Mouse (Mus musculus): ENCODE measurements around the gene Gm10188. TPM values are rescaled to one million over a fixed set of nuclear protein-coding genes. Genes with fewer than 3 reads are reported as not detected.

Gene Gm10188
- polyA plus RNA-seq, 2 experiments, result not detected

- Histone ChIP-seq H3K27ac (no peak overlapping the region), H3K36me3 (replicated peaks; ENCODE audit: control insufficient read depth, insufficient read depth, low read depth) (no peaks in the 10 kb centered on the region), H3K4me2 (ENCODE audit: low read depth) (no peak overlapping the region), H3K4me1 (replicated peaks; ENCODE audit: control insufficient read depth in 2 of 2, insufficient read depth in 2 of 2, low read length in 1 of 2) (peaks cover 15 to 18% of the 10 kb centered on the region in 2 experiments), H3K9me3 (ENCODE audit: control insufficient read depth, low read length) (no peaks in the 10 kb centered on the region), H3K27me3 (ENCODE audit: control insufficient read depth, insufficient read depth, low read length) (no peaks in the 10 kb centered on the region), H3K4me3 (ENCODE audit: insufficient read depth in 1 of 2, low read depth in 2 of 2, low read length in 2 of 2) (no peak overlapping the region), H3K9ac (replicated peaks) (no peak overlapping the region)
- WGBS (ENCODE audit: insufficient replicate concordance), result 61% methylated on average over 2 of the region's 2 CpGs
- ATAC-seq (ENCODE audit: insufficient read depth) (no peak), DNase-seq (ENCODE audit: low read depth in 3 of 3, low spot score in 3 of 3) (no peak)
- TF ChIP-seq CTCF (IDR thresholded peaks at IDR 0.05; ENCODE audit: low read depth) (no peak), EP300 (IDR thresholded peaks at IDR 0.05; ENCODE audit: low read depth) (no peak)
These were observed 38.4 kb upstream of the Gm10188 start for GRCm38 (mm10) chr1:132267959-132268358.

- Histone ChIP-seq H3K4me2 (ENCODE audit: low read depth) (no peak overlapping the region), H3K27me3 (ENCODE audit: control insufficient read depth, insufficient read depth, low read length) (no peaks in the 10 kb centered on the region), H3K9ac (replicated peaks) (no peak overlapping the region), H3K9me3 (ENCODE audit: control insufficient read depth, low read length) (no peaks in the 10 kb centered on the region), H3K4me1 (replicated peaks; ENCODE audit: control insufficient read depth in 2 of 2, insufficient read depth in 2 of 2, low read length in 1 of 2) (peaks cover 15 to 18% of the 10 kb centered on the region in 2 experiments), H3K36me3 (replicated peaks; ENCODE audit: control insufficient read depth, insufficient read depth, low read depth) (no peaks in the 10 kb centered on the region), H3K4me3 (ENCODE audit: insufficient read depth in 1 of 2, low read depth in 2 of 2, low read length in 2 of 2) (no peak overlapping the region), H3K27ac (no peak overlapping the region)
- TF ChIP-seq EP300 (IDR thresholded peaks at IDR 0.05; ENCODE audit: low read depth) (no peak), CTCF (IDR thresholded peaks at IDR 0.05; ENCODE audit: low read depth) (no peak)
- WGBS (ENCODE audit: insufficient replicate concordance), result 43% methylated on average over 8 of the region's 8 CpGs
- ATAC-seq (ENCODE audit: insufficient read depth), result no peak
- no peak for DNase-seq (ENCODE audit: low read depth in 3 of 3, low spot score in 3 of 3)
These were observed 37.4 kb upstream of the Gm10188 start for GRCm38 (mm10) chr1:132266791-132267557.

- H3K27ac ChIP-seq, result no peak overlapping the region
- no peak overlapping the region for H3K4me2 ChIP-seq (ENCODE audit: low read depth)
- H3K27me3 ChIP-seq (ENCODE audit: control insufficient read depth, insufficient read depth, low read length), result no peaks in the 10 kb centered on the region
- TF ChIP-seq EP300 (IDR thresholded peaks at IDR 0.05; ENCODE audit: low read depth), result no peak
- TF ChIP-seq CTCF (IDR thresholded peaks at IDR 0.05; ENCODE audit: low read depth), result no peak
- H3K4me3 ChIP-seq (ENCODE audit: insufficient read depth in 1 of 2, low read depth in 2 of 2, low read length in 2 of 2), result no peak overlapping the region
- H3K9me3 ChIP-seq (ENCODE audit: control insufficient read depth, low read length), result no peaks in the 10 kb centered on the region
- ATAC-seq (ENCODE audit: insufficient read depth) (no peak), DNase-seq (ENCODE audit: low read depth in 3 of 3, low spot score in 3 of 3) (no peak)
- H3K36me3 ChIP-seq (replicated peaks; ENCODE audit: control insufficient read depth, insufficient read depth, low read depth), result no peaks in the 10 kb centered on the region
- peaks cover 15 to 18% of the 10 kb centered on the region in 2 experiments for H3K4me1 ChIP-seq (replicated peaks; ENCODE audit: control insufficient read depth in 2 of 2, insufficient read depth in 2 of 2, low read length in 1 of 2)
- 71% methylated on average over 10 of the region's 10 CpGs for WGBS (ENCODE audit: insufficient replicate concordance)
- no peak overlapping the region for H3K9ac ChIP-seq (replicated peaks)
These were observed 36.4 kb upstream of the Gm10188 start for GRCm38 (mm10) chr1:132265936-132266335.

GRCm38 (mm10) chr1:132265211-132265859, 35.8 kb upstream of the Gm10188 start:
- no peak for ATAC-seq (ENCODE audit: insufficient read depth)
- no peak overlapping the region; the same call in 1 of the 2 replicates for H3K4me2 ChIP-seq (ENCODE audit: low read depth)

GRCm38 (mm10) chr1:132264577-132264976, 35.0 kb upstream of the Gm10188 start:
- H3K9ac ChIP-seq (replicated peaks), result no peak overlapping the region
- H3K9me3 ChIP-seq (ENCODE audit: control insufficient read depth, low read length), result no peaks in the 10 kb centered on the region
- peak; percentile 60 to 76 (median 64) for DNase-seq (ENCODE audit: low read depth in 3 of 3, low spot score in 3 of 3)
- H3K4me3 ChIP-seq (ENCODE audit: insufficient read depth in 1 of 2, low read depth in 2 of 2, low read length in 2 of 2), result no peak overlapping the region
- TF ChIP-seq CTCF (IDR thresholded peaks at IDR 0.05; ENCODE audit: low read depth) (no peak), EP300 (IDR thresholded peaks at IDR 0.05; ENCODE audit: low read depth) (peak; percentile 29; the same call in 1 of the 2 replicates)
- 27% methylated on average over 7 of the region's 7 CpGs for WGBS (ENCODE audit: insufficient replicate concordance)
- peaks cover 15 to 18% of the 10 kb centered on the region in 2 experiments for H3K4me1 ChIP-seq (replicated peaks; ENCODE audit: control insufficient read depth in 2 of 2, insufficient read depth in 2 of 2, low read length in 1 of 2)
- no peaks in the 10 kb centered on the region for H3K27me3 ChIP-seq (ENCODE audit: control insufficient read depth, insufficient read depth, low read length)
- ATAC-seq (ENCODE audit: insufficient read depth), result peak; percentile 96
- peak overlapping the region; percentile 35; the same call in 1 of the 2 replicates for H3K4me2 ChIP-seq (ENCODE audit: low read depth)
- H3K27ac ChIP-seq, result no peak overlapping the region
- no peaks in the 10 kb centered on the region for H3K36me3 ChIP-seq (replicated peaks; ENCODE audit: control insufficient read depth, insufficient read depth, low read depth)

More at GRCm38 (mm10) chr1:132265211-132265859, 35.8 kb upstream of the Gm10188 start:
- Histone ChIP-seq H3K9ac (replicated peaks) (no peak overlapping the region), H3K27ac (no peak overlapping the region; the same call in 1 of the 2 replicates), H3K36me3 (replicated peaks; ENCODE audit: control insufficient read depth, insufficient read depth, low read depth) (no peaks in the 10 kb centered on the region), H3K9me3 (ENCODE audit: control insufficient read depth, low read length) (no peaks in the 10 kb centered on the region), H3K4me1 (replicated peaks; ENCODE audit: control insufficient read depth in 2 of 2, insufficient read depth in 2 of 2, low read length in 1 of 2) (peaks cover 15 to 18% of the 10 kb centered on the region in 2 experiments), H3K4me3 (ENCODE audit: insufficient read depth in 1 of 2, low read depth in 2 of 2, low read length in 2 of 2) (no peak overlapping the region), H3K27me3 (ENCODE audit: control insufficient read depth, insufficient read depth, low read length) (no peaks in the 10 kb centered on the region)
- TF ChIP-seq EP300 (IDR thresholded peaks at IDR 0.05; ENCODE audit: low read depth), result no peak
- no peak for TF ChIP-seq CTCF (IDR thresholded peaks at IDR 0.05; ENCODE audit: low read depth)
- DNase-seq (ENCODE audit: low read depth in 3 of 3, low spot score in 3 of 3), result peak in 1 of 3 experiments; percentile 10
- 67% methylated on average over 8 of the region's 8 CpGs for WGBS (ENCODE audit: insufficient replicate concordance)

All from liver, embryonic 14.5 days (tissue).